Mouse (Mus musculus) ES-Bruce4 (cell line): ENCODE measurements around the gene Atraid.

Experiments
- CTCF ChIP-seq: IDR thresholded peaks from one replicate; pipeline ENCODE4 v1.8.1; 2011; ENCODE audit warnings: low read depth, low read length
- EP300 ChIP-seq: IDR thresholded peaks from 2 replicates; pipeline ENCODE4 v1.6.1; 2011; ENCODE audit warnings: low read depth, low read length; ENCODE audit not compliant: insufficient read depth
- POLR2A ChIP-seq: IDR thresholded peaks from one replicate; pipeline ENCODE4 v1.8.1; 2011; ENCODE audit warnings: low read length; ENCODE audit not compliant: insufficient read depth

DNA sequence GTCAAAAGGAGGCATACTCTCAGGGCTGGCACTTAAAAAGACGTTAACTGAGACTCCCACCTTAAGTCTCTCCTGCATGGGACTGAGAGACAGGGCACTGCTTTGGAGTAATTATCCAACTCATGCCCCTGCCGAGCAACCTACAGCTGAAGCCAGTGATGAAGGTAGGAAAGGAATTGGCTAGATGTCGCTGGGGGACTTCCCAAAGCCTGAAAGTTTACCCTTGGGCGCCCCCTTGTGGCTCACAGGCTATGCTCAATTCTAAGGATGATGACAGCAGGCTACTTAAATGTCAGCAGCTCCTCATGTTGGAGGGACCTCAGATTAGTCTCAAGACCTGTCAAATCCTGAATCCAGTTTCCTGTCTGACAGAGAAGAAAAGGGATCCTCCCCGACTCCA, 43.9 kb upstream of the Atraid start:
- TF ChIP-seq CTCF (peak; percentile 87), POLR2A (no peak), EP300 (no peak)
